ENCODE assay signal across 9 mouse cellular contexts in the genomic region with DNA sequence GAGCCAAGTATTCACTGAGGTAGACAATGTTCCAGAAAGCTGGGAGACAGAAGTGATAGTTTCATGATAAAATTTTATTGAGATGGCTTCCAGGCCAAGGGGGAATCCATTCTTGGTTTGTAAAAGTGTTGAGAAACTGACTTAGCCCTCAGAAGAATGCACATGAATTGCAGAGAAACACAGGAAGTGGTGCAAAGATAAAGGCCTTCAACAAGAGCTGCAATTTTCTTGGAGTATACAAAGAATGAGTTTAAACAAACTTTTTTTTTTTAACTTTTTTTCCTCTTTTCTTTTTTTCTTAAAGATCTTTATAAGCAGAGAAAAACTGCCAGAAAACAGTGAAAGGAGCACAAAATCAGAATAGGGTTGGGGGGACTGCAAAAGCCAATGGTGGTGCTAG. TPM values are rescaled to one million over a fixed set of nuclear protein-coding genes. Genes with fewer than 3 reads are reported as not detected.
DNase-seq lines count a peak whose midpoint lies in the region; ATAC-seq lines count a peak whose summit lies in the region.
"Had no signal": no experiment of that assay in that cellular context is flagged by ENCODE, and none has a peak within 500 bp of the region (broad histone marks: within the 10 kb centered on the region; RNA-seq: fewer than 3 reads in every experiment).

No protein-coding gene starts in this region.

- no peak overlapping the region for H3K27ac ChIP-seq in forebrain, embryonic 14.5 days (ENCODE audit: low read depth, low read length)
- H3K27ac ChIP-seq in liver, embryonic 13.5 days, result peak overlapping the region; percentile 91

- peak overlapping the region; percentile 90; the same call in 1 of the 2 replicates for H3K9ac ChIP-seq in forebrain, embryonic 14.5 days (ENCODE audit: low read length)
- peak overlapping the region; percentile 89 for H3K9ac ChIP-seq in liver, embryonic 13.5 days

- peak overlapping the region; percentile 60 for H3K4me2 ChIP-seq in forebrain, embryonic 14.5 days (ENCODE audit: low read length)
- H3K4me2 ChIP-seq in liver, embryonic 13.5 days, result peak overlapping the region; percentile 82

- H3K27me3 ChIP-seq in forebrain, embryonic 14.5 days (replicated peaks; ENCODE audit: control insufficient read depth, insufficient read depth, low read length), result no peaks in the 10 kb centered on the region
- no peaks in the 10 kb centered on the region for H3K27me3 ChIP-seq in liver, embryonic 13.5 days

- no peaks in the 10 kb centered on the region for H3K36me3 ChIP-seq in forebrain, embryonic 14.5 days (ENCODE audit: control insufficient read depth, insufficient read depth, low read length)
- H3K36me3 ChIP-seq in liver, embryonic 13.5 days, result no peaks in the 10 kb centered on the region

- H3K4me1 ChIP-seq in forebrain, embryonic 14.5 days (ENCODE audit: control insufficient read depth, insufficient read depth, low read length), result peaks cover 6% of the 10 kb centered on the region; the same call in 1 of the 2 replicates
- peaks cover 24% of the 10 kb centered on the region for H3K4me1 ChIP-seq in liver, embryonic 13.5 days (replicated peaks)

- H3K9me3 ChIP-seq in forebrain, embryonic 14.5 days (replicated peaks; ENCODE audit: control insufficient read depth, low read length), result no peaks in the 10 kb centered on the region
- H3K9me3 ChIP-seq in liver, embryonic 13.5 days (replicated peaks), result no peaks in the 10 kb centered on the region

- peak overlapping the region; percentile 79; the same call in 1 of the 2 replicates for H3K4me3 ChIP-seq in forebrain, embryonic 14.5 days (ENCODE audit: low read depth, low read length)
- peak overlapping the region; percentile 96 for H3K4me3 ChIP-seq in liver, embryonic 13.5 days (replicated peaks)

- ATAC-seq in forebrain, embryonic 14.5 days, result no peak
- ATAC-seq in liver, embryonic 13.5 days (ENCODE audit: low read depth), result no peak

- intact Hi-C loops in left cerebral cortex, postnatal 36 days (cut with DNase I), result no loop called here

- DNase-seq in 3T3-L1 (ENCODE audit: low read depth, low spot score), result peak; percentile 21
- DNase-seq in A20 (ENCODE audit: low read depth, low spot score), result peak; percentile 27
- DNase-seq in forebrain, embryonic 14.5 days (ENCODE audit: low spot score), result no peak
- no peak for DNase-seq in liver, embryonic 13.5 days
- DNase-seq in adrenal gland, adult 18-20 months (ENCODE audit: low spot score in 2 of 2), result no peak
- DNase-seq in spleen, adult 12 weeks (ENCODE audit: low spot score), result no peak
- DNase-seq in left cerebral cortex, postnatal 36 days (ENCODE audit: low spot score in 2 of 2), result no peak
- DNase-seq: cerebellum, postnatal 10 days; lung, postnatal 10 days had no signal

RNA-seq across cellular contexts. Expression of gene Akain1, which starts 23.0 kb away (rescaled TPM):
- 0.21 and 0.36 TPM in 2 replicates for polyA plus RNA-seq in forebrain, embryonic 14.5 days (2014; fragmentation: Nextera tagmentation; extraction: Ambion mirVana)
- polyA plus RNA-seq in liver, embryonic 13.5 days (2015; fragmentation: Nextera tagmentation; extraction: Ambion mirVana), result not detected in 2 replicates
- not detected for total RNA-seq in adrenal gland, adult 18-20 months (2021)
- total RNA-seq in left cerebral cortex, postnatal 36 days (2021), result 1 to 10 TPM; 4.5 to 5.6 TPM

RNA-seq across cellular contexts. Expression of gene Zbtb14, which starts 33.3 kb away (rescaled TPM):
- polyA plus RNA-seq in forebrain, embryonic 14.5 days (2014; fragmentation: Nextera tagmentation; extraction: Ambion mirVana), result 29.0 and 29.6 TPM in 2 replicates
- polyA plus RNA-seq in liver, embryonic 13.5 days (2015; fragmentation: Nextera tagmentation; extraction: Ambion mirVana), result 9.8 and 13.3 TPM in 2 replicates
- 10 to 100 TPM; 11.1 to 14.5 TPM for total RNA-seq in adrenal gland, adult 18-20 months (2021)
- total RNA-seq in left cerebral cortex, postnatal 36 days (2021), result 10 to 100 TPM; 23.2 to 24.0 TPM

Comparison
In these comparisons a context has a peak if more than half of its experiments do, and no peak if none do; other contexts are left out.
1. DNase-seq: peak in 3T3-L1 (single experiment) and A20 (single experiment); none in forebrain, embryonic 14.5 days (single experiment), liver, embryonic 13.5 days (single experiment), adrenal gland, adult 18-20 months (0 of 2), spleen, adult 12 weeks (single experiment) and left cerebral cortex, postnatal 36 days (0 of 2).
2. RNA of gene Akain1, which starts 23.0 kb away (total RNA-seq): 4.5 to 5.6 TPM in left cerebral cortex, postnatal 36 days; not detected in adrenal gland, adult 18-20 months; every median in the first group is over 4 times any median in the second.